Mouse (Mus musculus) thymus, postnatal 14 days (tissue): Measurements from ENCODE around the gene Gm648.
A peak's percentile ranks its signal among the peaks of the same experiment; 100 is the strongest.
"Not testable (repeated sequence)": the region's sequence is repeated elsewhere in the genome, so short reads cannot be mapped to it uniquely, and the experiment has no call there.

ENCODE experiments used
- DNase-seq: peaks from one replicate; pipeline ENCODE4 v3.0.0; 2021

Gm648 gene

DNA sequence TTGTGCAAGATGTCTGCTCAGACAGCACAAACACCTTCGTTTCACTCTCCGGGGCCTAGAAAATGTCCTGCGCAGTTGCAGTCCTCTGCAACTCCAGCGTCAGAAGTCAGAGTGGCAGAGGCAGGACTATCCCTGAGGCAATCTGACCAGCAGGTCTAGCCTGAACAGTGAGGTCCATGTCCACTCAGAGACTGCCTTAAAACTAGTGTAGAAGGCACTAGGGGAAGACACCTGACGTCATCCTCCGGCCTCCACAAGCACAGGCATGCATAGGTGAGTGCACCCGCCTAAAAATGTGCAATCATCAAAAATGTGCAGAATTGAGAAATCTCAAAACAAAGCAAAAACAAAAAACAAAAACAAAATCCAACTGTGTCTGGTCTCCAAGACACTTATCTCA is at the start of gene Gm648:
Gm648 (minus strand) TSS at position 101 of the 400 bp plus-strand sequence.
- no peak for DNase-seq

GRCm38 (mm10) chrX:56597887-56598640 is 48.7 kb upstream of the Gm648 start, which contains the start of gene Mmgt1:
TSS of gene Mmgt1 (minus strand) at chrX:56598069.
- DNase-seq: peak; percentile 88

GRCm38 (mm10) chrX:56597219-56597886 is 47.9 kb upstream of the Gm648 start:
- DNase-seq: no peak

DNA sequence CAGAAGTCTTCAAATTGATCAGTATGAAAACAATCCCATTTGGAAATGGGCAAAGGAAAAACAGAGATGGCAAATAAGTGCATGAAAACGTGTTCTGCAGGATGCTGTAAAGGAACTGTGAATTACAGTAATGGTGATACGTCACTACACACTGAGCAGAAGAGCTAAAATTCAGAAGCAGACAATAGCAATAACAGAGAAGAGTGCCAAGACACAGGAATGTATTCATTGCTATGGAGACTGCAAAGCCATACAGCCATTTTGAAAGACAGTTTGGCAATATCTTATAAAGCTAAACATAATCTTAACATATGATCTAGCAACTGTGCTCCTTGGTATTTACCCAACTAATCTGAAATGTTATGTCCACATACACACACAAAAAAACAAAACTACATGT is 28.8 kb upstream of the Gm648 start:
- no peak for DNase-seq

DNA sequence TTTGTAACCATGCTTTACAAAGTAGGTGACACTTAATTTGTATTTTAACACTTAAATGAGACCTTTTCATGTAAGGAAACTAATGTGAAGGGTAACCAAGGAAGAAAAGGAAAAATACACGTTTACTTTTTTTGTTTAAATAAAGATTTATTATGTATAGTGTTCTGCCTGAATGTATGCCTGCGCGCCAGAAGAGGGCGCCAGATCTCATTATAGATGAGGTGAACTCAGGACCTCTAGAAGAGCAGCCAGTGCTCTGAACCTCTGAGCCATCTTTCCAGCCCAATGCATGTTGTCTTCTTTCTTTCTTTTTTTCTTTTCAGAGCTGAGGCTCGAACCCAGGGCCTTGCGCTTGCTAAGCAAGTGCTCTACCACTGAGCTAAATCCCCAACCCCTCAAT is 23.1 kb upstream of the Gm648 start:
- peak; percentile 24 for DNase-seq

DNA sequence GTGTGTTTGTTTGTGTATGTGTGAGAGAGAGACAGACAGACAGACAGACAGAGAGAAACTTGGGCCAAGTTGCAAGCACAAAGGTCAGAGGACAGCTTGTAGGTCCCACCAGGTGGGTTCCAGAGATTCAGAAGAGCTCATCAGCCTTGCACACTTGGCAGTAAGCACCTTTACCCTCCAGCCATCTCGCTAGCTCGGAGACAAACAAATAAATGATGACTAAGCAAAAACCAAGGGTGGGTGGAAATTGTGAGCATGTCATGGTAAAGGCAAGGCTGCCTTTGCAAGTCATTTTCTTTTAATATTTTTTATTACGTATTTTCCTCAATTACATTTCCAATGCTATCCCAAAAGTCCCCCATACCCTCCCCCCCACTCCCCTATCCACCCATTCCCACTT is 4.2 kb upstream of the Gm648 start:
- no peak for DNase-seq

GRCm38 (mm10) chrX:56537162-56537561 is 12.2 kb downstream of the Gm648 start:
- DNase-seq: peak; percentile 15

GRCm38 (mm10) chrX:56531266-56531665 is 18.1 kb downstream of the Gm648 start:
- DNase-seq: peak; percentile 54

DNA sequence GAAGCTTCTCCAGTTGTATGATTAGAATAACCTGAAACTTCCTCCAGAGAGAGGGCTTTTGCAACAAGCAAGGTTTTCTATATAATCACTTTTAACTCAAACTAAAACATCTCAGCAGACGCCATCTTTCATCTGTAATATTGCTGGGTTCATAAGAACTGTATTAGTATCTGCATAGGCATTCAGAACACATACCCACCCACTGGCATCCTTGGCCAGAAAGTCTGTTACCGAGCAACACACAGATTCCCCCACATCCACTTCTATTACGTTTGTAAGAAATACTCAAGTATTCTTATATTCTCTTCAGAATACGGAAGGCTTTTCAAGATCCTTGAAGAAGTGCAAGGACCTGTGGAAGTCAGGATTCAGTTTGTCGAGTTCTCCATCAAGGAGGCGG is 25.0 kb downstream of the Gm648 start, which contains the start of gene Gm10477:
Gm10477 (plus strand) TSS at position 301 of the 400 bp plus-strand sequence.
- not testable (repeated sequence) for DNase-seq

DNA sequence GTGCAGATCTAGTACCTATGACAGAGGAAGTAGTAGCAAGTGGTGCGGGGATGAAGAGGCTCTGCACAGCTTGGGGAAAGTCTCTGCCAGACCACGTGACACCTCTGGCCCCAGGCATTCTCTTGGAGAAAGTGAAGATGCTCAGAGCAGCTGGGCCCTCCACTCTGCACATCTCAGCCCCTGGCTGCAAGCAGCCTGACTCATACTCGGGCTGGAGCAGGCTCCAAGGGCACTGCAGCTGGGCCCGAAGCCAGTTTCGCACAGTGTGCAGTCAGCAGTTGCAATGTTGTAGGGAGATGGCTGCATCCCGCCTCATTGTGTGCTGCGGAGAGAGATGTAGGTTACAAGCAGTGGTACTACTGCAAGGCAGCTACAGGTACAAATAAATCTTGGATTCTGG is 52.2 kb downstream of the Gm648 start:
- DNase-seq: no peak
